Mouse (Mus musculus): Measurements from ENCODE around the gene Bmt2. TPM values are rescaled to one million over a fixed set of nuclear protein-coding genes. Genes with fewer than 3 reads are reported as not detected.

Bmt2 gene
- total RNA-seq, 2 experiments from 2014 or later: 11.6 to 13.1 TPM

- no peak for DNase-seq
- intact Hi-C loops (cut with DNase I): no loop called here
These were observed 47.2 kb downstream of the Bmt2 start for GRCm38 (mm10) chr6:13630607-13631006.

- DNase-seq: no peak
- intact Hi-C loops (cut with DNase I): no loop called here
These were observed 58.1 kb downstream of the Bmt2 start for GRCm38 (mm10) chr6:13619618-13620017.

GRCm38 (mm10) chr6:13617110-13617509, 60.7 kb downstream of the Bmt2 start:
- intact Hi-C loops (cut with DNase I): no loop called here
- DNase-seq: no peak

- intact Hi-C loops (cut with DNase I): no loop called here
- DNase-seq: no peak
These were observed 63.2 kb downstream of the Bmt2 start for GRCm38 (mm10) chr6:13614568-13614967.

- intact Hi-C loops (cut with DNase I): no loop called here
These were observed 64.1 kb downstream of the Bmt2 start for GRCm38 (mm10) chr6:13613671-13614070.

GRCm38 (mm10) chr6:13610869-13611268, 66.9 kb downstream of the Bmt2 start:
- intact Hi-C loops (cut with DNase I): no loop called here
- DNase-seq: no peak

More at GRCm38 (mm10) chr6:13613671-13614070, 64.1 kb downstream of the Bmt2 start:
- DNase-seq: no peak

GRCm38 (mm10) chr6:13609353-13610140, 68.2 kb downstream of the Bmt2 start:
- DNase-seq: no peak
- intact Hi-C loops (cut with DNase I): loop anchor here (2.0 kb wide), 1 partner anchor 67 kb away; the partner anchor contains the start of gene Bmt2

GRCm38 (mm10) chr6:13607621-13608493, 69.9 kb downstream of the Bmt2 start, which contains the start of gene Tmem168:
Gene Tmem168, minus strand, starts transcription at chr6:13608100.
- DNase-seq: peak; percentile 96
- intact Hi-C loops (cut with DNase I): loop anchor here (1.0 to 2.0 kb wide), 2 partner anchors 69 to 263 kb away; partner anchors contain the start of genes 2610001J05Rik and Bmt2

GRCm38 (mm10) chr6:13606921-13607620, 70.7 kb downstream of the Bmt2 start:
- no peak for DNase-seq
- intact Hi-C loops (cut with DNase I): loop anchor here (1.0 kb wide), 1 partner anchor 264 kb away; the partner anchor contains the start of gene 2610001J05Rik

GRCm38 (mm10) chr6:13606394-13606793, 71.4 kb downstream of the Bmt2 start:
- intact Hi-C loops (cut with DNase I): no loop called here
- DNase-seq: no peak

GRCm38 (mm10) chr6:13603134-13603533, 74.6 kb downstream of the Bmt2 start:
- no peak for DNase-seq
- intact Hi-C loops (cut with DNase I): no loop called here

- intact Hi-C loops (cut with DNase I): no loop called here
- peak; percentile 28 to 30 for DNase-seq
These were observed 76.2 kb downstream of the Bmt2 start for GRCm38 (mm10) chr6:13601587-13601986.

GRCm38 (mm10) chr6:13598239-13598923, 79.4 kb downstream of the Bmt2 start:
- no peak for DNase-seq

GRCm38 (mm10) chr6:13592729-13593345, 84.9 kb downstream of the Bmt2 start:
- no peak for DNase-seq
- intact Hi-C loops (cut with DNase I): no loop called here

More at GRCm38 (mm10) chr6:13598239-13598923, 79.4 kb downstream of the Bmt2 start:
- intact Hi-C loops (cut with DNase I): no loop called here

GRCm38 (mm10) chr6:13586560-13586959, 91.2 kb downstream of the Bmt2 start:
- intact Hi-C loops (cut with DNase I): no loop called here
- no peak for DNase-seq

- intact Hi-C loops (cut with DNase I): no loop called here
- no peak for DNase-seq
These were observed 91.6 kb downstream of the Bmt2 start for GRCm38 (mm10) chr6:13586154-13586553.

- intact Hi-C loops (cut with DNase I): no loop called here
- DNase-seq: no peak
These were observed 93.0 kb downstream of the Bmt2 start for GRCm38 (mm10) chr6:13584788-13585187.

GRCm38 (mm10) chr6:13582075-13582474, 95.7 kb downstream of the Bmt2 start:
- intact Hi-C loops (cut with DNase I): no loop called here
- no peak for DNase-seq

Measured in heart, postnatal 36 days (tissue).